Mouse (Mus musculus): Measurements from ENCODE around the gene Rps10.
A peak's percentile ranks its signal among the peaks of the same experiment; 100 is the strongest.
"Not testable (repeated sequence)": the region's sequence is repeated elsewhere in the genome, so short reads cannot be mapped to it uniquely, and the experiment has no call there.

Rps10 gene

DNA sequence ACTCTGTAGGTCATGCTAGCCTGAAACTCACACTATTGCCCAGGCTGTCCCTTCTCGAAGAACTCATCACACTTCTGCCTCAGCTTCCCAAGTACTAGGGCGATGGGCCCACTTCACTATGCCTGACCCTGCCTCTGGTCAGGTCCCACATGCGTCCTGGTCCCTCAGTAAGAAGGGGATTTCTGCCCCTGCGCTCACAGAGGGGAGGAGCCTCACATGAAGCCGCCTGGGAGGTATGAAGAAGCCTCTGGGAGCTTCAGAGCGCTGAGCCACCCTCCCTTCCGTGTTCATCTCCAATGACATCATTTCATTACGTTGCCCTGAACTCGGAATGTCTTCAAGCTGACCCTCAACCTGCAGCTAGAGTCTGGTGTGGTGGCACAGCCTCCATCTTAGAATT lies 7.3 kb upstream of the Rps10 start:
- DNase-seq (ENCODE audit: low spot score), result no peak

DNA sequence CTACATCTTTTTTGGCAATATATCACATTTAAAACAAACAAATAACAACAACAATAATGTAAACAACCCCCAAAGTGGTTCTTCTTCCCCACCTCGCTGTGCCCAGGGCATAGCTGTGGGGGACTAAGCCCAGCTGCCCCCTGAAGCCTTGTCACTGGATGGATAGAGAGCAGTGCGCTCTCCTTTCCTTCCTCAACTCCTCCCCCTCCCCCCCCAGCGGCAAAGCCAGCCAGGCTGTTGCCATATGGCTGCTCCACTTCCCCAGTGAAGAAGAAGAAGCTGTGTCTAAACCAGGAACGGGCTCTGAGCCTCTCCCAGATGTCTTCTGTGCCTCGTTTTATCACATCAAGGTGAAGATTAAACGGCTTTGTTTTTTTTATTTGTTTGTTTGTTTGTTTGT lies 6.6 kb upstream of the Rps10 start:
- no peak for DNase-seq (ENCODE audit: low spot score)

- DNase-seq (ENCODE audit: low spot score), result peak; percentile 57
These were observed 6.1 kb upstream of the Rps10 start for GRCm38 (mm10) chr17:27642491-27643062.

DNA sequence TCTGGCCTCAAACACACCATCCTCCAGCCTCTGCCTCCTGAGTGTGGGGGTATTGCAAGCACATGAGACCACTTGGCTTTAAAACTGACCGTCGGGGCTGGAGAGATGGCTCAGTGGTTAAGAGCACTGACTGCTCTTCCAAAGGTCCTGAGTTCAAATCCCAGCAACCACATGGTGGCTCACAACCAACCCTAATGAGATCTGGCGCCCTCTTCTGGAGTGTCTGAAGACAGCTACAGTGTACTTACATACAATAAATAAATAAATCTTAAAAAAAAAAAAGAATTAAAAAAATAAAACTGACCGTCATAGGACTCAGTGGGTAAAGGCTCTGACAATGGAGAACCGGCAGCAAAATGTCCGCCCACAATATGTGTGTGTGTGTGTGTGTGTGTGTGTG lies 3.4 kb upstream of the Rps10 start:
- not testable (repeated sequence) for DNase-seq (ENCODE audit: low spot score)

- no peak for DNase-seq (ENCODE audit: low spot score)
These were observed 2.5 kb upstream of the Rps10 start for GRCm38 (mm10) chr17:27638921-27639332.

- DNase-seq (ENCODE audit: low spot score), result no peak
These were observed 864 bp upstream of the Rps10 start for GRCm38 (mm10) chr17:27637333-27637732.

GRCm38 (mm10) chr17:27635575-27635903 lies 930 bp downstream of the Rps10 start:
- not testable (repeated sequence) for DNase-seq (ENCODE audit: low spot score)

- DNase-seq (ENCODE audit: low spot score), result peak; percentile 94
These were observed 1.4 kb downstream of the Rps10 start, which contains the start of gene RPS10-NUDT3 for GRCm38 (mm10) chr17:27634871-27635574. Gene RPS10-NUDT3 (minus strand): TSS chr17:27635222.

DNA sequence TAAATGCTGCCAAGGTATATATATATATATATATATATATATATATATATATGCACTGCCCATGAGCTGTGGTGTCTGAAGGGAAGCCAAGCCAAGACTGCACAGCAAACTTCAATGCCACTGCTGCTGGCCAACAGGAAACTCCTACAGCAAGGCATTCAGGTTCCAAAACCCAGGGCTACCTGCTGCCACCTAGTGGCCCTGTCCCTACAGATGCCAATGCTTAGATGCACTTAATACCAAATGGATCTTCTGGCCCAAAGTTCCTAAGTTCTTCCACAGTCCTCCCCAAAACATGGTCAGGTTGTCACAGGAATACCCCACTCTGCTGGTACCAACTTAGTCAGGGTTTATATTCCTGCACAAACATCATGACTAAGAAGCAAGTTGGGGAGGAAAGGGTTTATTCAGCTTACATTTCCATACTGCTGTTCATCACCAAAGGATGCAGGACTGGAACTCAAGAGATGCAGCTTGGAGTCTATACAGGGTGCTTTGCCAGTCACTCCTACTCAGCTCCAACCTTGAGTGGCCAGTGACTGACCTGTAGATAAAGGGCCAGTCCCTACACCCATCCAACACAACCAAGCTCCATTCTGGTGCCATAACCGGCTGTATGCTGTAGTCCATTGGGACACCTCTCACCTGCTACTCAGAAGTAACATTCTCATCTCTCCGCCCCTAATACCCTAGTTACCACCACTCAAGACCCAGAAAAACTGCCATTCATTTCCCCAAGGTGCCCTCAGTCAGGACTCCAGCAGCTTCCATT lies 7.0 kb downstream of the Rps10 start:
- DNase-seq (ENCODE audit: low spot score), result peak; percentile 90

DNA sequence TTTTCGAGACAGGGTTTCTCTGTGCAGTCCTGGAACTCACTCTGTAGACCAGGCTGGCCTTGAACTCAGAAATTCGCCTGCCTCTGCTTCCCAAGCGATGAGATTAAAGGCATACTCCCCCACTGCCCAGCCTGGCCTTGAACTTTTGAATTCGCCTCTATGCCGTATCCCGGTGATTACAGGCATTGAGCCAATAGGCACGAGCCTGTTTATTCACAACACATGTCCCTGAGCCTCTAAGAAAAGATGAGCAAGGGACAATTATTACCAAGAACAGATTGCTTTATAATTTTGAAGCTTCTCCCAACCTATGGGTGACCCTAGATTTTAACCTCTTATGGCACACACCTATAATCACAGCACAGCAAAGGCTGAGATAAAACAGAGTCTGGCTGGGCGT lies 8.1 kb downstream of the Rps10 start:
- no peak for DNase-seq (ENCODE audit: low spot score)

GRCm38 (mm10) chr17:27627451-27627850 lies 9.0 kb downstream of the Rps10 start:
- DNase-seq (ENCODE audit: low spot score), result peak; percentile 34

DNA sequence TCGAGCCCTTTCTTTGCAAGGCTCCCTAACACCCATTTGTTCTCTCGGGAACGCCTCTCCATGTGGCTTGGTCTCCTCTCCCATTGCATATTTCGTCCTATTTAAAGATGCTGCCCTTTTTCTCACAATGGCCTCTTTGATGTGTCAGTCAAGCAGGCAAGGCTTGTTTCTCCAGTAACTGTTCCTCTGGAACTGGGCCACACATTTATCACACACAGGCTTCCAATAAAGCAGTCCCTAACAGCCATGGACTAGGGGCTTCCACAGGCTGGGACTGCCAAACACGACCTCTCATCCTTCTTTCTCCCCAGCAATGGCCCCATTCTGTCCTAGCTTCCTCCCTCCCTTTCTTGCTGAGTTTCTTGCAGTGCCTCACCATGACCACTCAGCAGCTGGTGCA lies 9.8 kb downstream of the Rps10 start:
- DNase-seq (ENCODE audit: low spot score), result peak; percentile 48

DNA sequence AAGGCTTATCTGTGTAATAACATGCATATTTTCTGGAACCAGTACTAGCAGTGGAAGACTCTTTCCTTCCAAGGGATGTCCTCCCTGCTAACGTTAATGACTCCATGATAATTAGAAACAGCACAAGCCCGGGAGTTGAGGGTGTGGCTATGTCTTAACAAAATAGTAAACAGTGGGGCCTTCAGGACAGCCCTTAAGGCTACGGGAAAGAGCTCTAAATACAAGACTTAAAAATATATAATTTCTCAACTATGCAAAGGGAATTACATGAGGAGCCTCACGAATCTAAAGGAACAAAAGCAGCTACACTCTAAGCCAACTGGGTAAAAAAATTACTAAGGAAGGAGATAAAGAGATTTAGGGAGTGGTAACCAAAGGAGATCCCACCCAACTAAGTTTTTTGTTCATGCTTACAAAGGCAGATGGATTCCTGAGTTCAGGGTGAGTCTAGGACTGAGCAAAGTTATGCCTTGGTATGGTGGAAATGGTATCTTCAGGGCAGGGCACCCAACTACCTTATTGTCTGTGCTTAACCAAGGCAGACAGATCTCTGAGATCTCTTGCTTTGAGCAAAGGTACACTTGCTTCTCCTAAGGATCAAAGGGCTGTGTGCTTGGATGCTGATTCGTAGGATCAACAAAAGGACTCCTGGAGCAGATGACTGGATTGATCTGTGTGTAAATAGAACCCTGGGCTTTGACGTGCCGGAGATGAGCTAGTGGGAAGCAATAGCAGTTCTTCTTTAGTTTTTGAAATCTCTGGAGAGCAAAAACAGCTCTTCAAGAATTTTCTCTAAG lies 10.8 kb downstream of the Rps10 start:
- no peak for DNase-seq (ENCODE audit: low spot score)

DNA sequence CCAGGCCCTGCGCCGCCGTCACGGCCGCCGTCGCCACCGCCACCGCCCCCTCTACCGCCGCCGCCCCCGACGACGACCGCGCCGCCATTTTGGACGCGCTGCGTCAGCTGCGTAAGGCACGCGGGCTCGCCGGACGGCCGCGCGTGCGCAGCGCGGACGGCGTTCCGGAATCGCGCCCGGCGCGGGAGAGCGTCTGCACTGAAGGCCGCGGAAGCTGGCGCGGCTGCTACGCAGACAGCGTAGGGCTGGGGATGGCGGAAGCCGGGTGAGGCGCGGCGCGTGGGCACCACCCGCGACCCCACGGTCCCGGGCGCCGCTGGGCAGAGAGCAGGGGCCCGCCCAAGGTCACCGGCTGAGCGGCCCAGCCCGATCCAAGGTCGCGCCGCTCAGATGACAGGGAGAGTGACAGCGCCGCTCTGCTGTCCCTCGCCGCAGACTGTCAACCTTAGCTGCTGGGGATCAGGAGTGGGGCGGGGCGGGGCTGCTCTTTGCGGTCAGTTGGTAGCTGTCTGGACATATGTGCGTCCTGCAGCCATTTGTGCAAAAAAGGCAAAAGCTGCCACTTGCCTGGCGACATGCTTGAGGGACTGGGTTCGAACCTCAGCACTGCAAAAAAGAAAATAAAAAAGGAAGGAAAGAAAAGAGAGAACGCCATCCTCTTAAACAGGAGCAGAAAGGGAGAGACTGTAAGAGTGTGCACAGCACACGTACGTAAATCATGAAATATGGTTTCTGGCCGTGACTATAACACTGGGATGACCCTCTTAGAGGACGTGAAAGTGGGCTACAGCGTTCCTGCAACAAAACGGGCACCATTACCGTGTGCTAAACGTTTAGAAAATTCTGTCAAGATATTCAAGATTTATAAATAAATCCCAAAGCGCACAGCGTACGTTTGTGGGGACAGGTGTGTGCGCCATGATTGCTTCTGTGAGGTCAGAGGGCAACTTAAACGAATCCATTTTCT lies 12.8 kb downstream of the Rps10 start, which contains the start of gene Nudt3:
Gene Nudt3 (minus strand): TSS at position 136 of the 967 bp plus-strand sequence.
- DNase-seq (ENCODE audit: low spot score), result peak; percentile 91

DNA sequence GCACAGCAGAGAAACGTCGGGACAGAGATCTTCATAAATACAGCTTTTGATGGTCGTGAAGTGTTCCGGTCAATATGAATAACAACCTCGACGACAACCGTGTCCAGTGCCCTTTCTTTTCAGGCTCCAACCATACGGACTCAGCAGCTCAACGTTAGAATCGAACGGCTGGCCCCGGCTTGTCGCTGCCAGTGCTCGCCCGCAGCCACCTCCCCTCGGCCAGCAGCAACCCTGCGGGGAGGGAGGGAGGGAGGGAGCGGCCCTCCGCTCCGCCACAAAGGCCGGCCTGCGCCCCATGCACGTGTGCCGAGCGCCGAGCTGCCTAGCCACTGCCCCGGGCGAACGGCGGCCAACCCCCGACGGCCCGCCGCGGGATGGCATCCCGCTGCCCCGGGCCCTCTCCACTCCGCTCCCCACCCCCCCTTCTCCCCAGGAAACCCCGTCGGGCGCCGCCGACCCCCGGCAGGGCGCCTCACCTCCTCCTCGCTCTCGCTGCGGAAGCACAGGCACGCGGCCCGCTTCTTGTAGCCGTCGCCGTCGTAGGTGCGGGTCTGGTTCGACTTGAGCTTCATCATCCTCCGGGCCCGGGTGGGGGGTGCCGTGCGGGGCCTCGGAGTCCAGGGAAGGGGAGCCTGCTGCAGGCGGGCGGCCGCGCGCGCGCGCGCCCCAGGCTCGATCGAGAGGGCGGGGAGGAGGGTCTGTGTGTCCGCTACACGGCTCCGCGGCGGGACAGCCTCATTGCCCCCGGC lies 13.7 kb downstream of the Rps10 start:
- DNase-seq (ENCODE audit: low spot score), result peak; percentile 68

GRCm38 (mm10) chr17:27621705-27622531 lies 14.6 kb downstream of the Rps10 start:
- DNase-seq (ENCODE audit: low spot score), result peak; percentile 68

- no peak for DNase-seq (ENCODE audit: low spot score)
These were observed 15.3 kb downstream of the Rps10 start for GRCm38 (mm10) chr17:27621161-27621560.

GRCm38 (mm10) chr17:27615388-27615787 lies 21.1 kb downstream of the Rps10 start:
- DNase-seq (ENCODE audit: low spot score), result no peak

- no peak for DNase-seq (ENCODE audit: low spot score)
These were observed 23.5 kb downstream of the Rps10 start for GRCm38 (mm10) chr17:27613016-27613415.

Data from embryo, embryonic 10.5 days (tissue).